Comparison of ENCODE assay signal across 18 mouse cellular contexts in genomic region chr2:34219150-34219549, GRCm38 (mm10).
"Had no signal": no experiment of that assay in that cellular context is flagged by ENCODE, and none has a peak within 500 bp of the region (broad histone marks: within the 10 kb centered on the region; RNA-seq: fewer than 3 reads in every experiment).

No protein-coding gene starts in this region.

- H3K4me3 ChIP-seq: midbrain, embryonic 10.5 days; midbrain, embryonic 12.5 days; myocyte; neural tube, embryonic 12.5 days had no signal

- ATAC-seq: midbrain, embryonic 16.5 days had no signal

- H3K4me1 ChIP-seq: neural tube, embryonic 12.5 days had no signal

- DNase-seq: lung, adult 18-20 months; lung, embryonic 14.5 days; lung, postnatal 10 days; lung, postnatal 4 days; midbrain, embryonic 14.5 days; retina, postnatal 1 day; right cerebral cortex, adult 18-20 months; right cerebral cortex, postnatal 25 days; right cerebral cortex, postnatal 4 days; spleen, adult 18-20 months; thymus, adult 18-20 months; thymus, postnatal 14 days; thymus, postnatal 36 days had no signal

- H3K27ac ChIP-seq: midbrain, embryonic 10.5 days; midbrain, embryonic 12.5 days; neural tube, embryonic 12.5 days had no signal

- H3K36me3 ChIP-seq: midbrain, embryonic 12.5 days; neural tube, embryonic 12.5 days had no signal

- H3K4me2 ChIP-seq: lung, embryonic 14.5 days; midbrain, embryonic 12.5 days; neural tube, embryonic 12.5 days had no signal

- H3K27me3 ChIP-seq: midbrain, embryonic 12.5 days; neural tube, embryonic 12.5 days had no signal

- H3K9ac ChIP-seq: lung, embryonic 14.5 days; midbrain, embryonic 12.5 days; neural tube, embryonic 12.5 days had no signal

- H3K9me3 ChIP-seq: midbrain, embryonic 10.5 days; midbrain, embryonic 12.5 days; neural tube, embryonic 12.5 days had no signal
